In genomic region chr2:52378848-52379261, GRCm38 (mm10) we compare ENCODE assay signal across 9 mouse cellular contexts. TPM values are rescaled to one million over a fixed set of nuclear protein-coding genes. Genes with fewer than 3 reads are reported as not detected.
A peak's percentile ranks its signal among the peaks of the same experiment; 100 is the strongest.
DNase-seq lines count a peak whose midpoint lies in the region; ATAC-seq and TF ChIP-seq lines count a peak whose summit lies in the region.
"Had no signal": no experiment of that assay in that cellular context is flagged by ENCODE, and none has a peak within 500 bp of the region (broad histone marks: within the 10 kb centered on the region; RNA-seq: fewer than 3 reads in every experiment).

No protein-coding gene starts in this region.

- no peaks in the 10 kb centered on the region for H3K4me1 ChIP-seq in hindbrain, postnatal 0 days (ENCODE audit: insufficient read depth, low read length)
- no peaks in the 10 kb centered on the region for H3K4me1 ChIP-seq in hindbrain, embryonic 12.5 days
- no peaks in the 10 kb centered on the region for H3K4me1 ChIP-seq in lung, embryonic 14.5 days (ENCODE audit: insufficient read depth)
- H3K4me1 ChIP-seq: neural tube, embryonic 13.5 days had no signal

- H3K9ac ChIP-seq in hindbrain, postnatal 0 days (replicated peaks; ENCODE audit: low read length): no peak overlapping the region
- H3K9ac ChIP-seq in hindbrain, embryonic 12.5 days: no peak overlapping the region
- H3K9ac ChIP-seq in lung, embryonic 14.5 days: no peak overlapping the region
- H3K9ac ChIP-seq: neural tube, embryonic 13.5 days had no signal

- H3K27ac ChIP-seq in hindbrain, postnatal 0 days: no peak overlapping the region
- H3K27ac ChIP-seq in hindbrain, embryonic 12.5 days: no peak overlapping the region
- no peak overlapping the region for H3K27ac ChIP-seq in lung, embryonic 14.5 days (ENCODE audit: low read depth)
- H3K27ac ChIP-seq: neural tube, embryonic 13.5 days had no signal

- H3K27me3 ChIP-seq in hindbrain, postnatal 0 days (ENCODE audit: insufficient read depth, low read length): no peaks in the 10 kb centered on the region
- H3K27me3 ChIP-seq in hindbrain, embryonic 12.5 days: no peaks in the 10 kb centered on the region
- no peaks in the 10 kb centered on the region for H3K27me3 ChIP-seq in lung, embryonic 14.5 days (ENCODE audit: insufficient read depth, low read length)
- H3K27me3 ChIP-seq: neural tube, embryonic 13.5 days had no signal

- no peaks in the 10 kb centered on the region for H3K9me3 ChIP-seq in hindbrain, postnatal 0 days (ENCODE audit: low read length)
- no peaks in the 10 kb centered on the region for H3K9me3 ChIP-seq in hindbrain, embryonic 12.5 days (replicated peaks)
- H3K9me3 ChIP-seq in lung, embryonic 14.5 days (ENCODE audit: low read depth, low read length): no peaks in the 10 kb centered on the region
- H3K9me3 ChIP-seq: neural tube, embryonic 13.5 days had no signal

- TF ChIP-seq CTCF in hindbrain, postnatal 0 days (IDR thresholded peaks at IDR 0.05; ENCODE audit: low read depth): no peak
- no peak for TF ChIP-seq CTCF in lung, embryonic 14.5 days (IDR thresholded peaks at IDR 0.05; ENCODE audit: low read depth)

- peak overlapping the region; percentile 6; the same call in 1 of the 2 replicates for H3K4me2 ChIP-seq in hindbrain, postnatal 0 days (ENCODE audit: low read depth, low read length)
- no peak overlapping the region for H3K4me2 ChIP-seq in hindbrain, embryonic 12.5 days (replicated peaks)
- H3K4me2 ChIP-seq in lung, embryonic 14.5 days: no peak overlapping the region; the same call in 1 of the 2 replicates
- H3K4me2 ChIP-seq: neural tube, embryonic 13.5 days had no signal

- no peak for DNase-seq in hindbrain, postnatal 0 days (ENCODE audit: low spot score)
- DNase-seq in c-Kit-positive CD71-negative TER-119-negative erythroid progenitor cells, embryonic 14.5 days (ENCODE audit: low read depth): peak; percentile 30
- DNase-seq in lung, embryonic 14.5 days: peak; percentile 49
- DNase-seq in thymus, postnatal 14 days: peak; percentile 68
- DNase-seq in retina, postnatal 1 day: no peak
- no peak for DNase-seq in adrenal gland, adult 18-20 months (ENCODE audit: low spot score in 2 of 2)
- DNase-seq in ovary, adult 18-20 months (ENCODE audit: low spot score): no peak

- no peaks in the 10 kb centered on the region for H3K36me3 ChIP-seq in hindbrain, postnatal 0 days (ENCODE audit: insufficient read depth, low read length)
- no peaks in the 10 kb centered on the region for H3K36me3 ChIP-seq in hindbrain, embryonic 12.5 days
- H3K36me3 ChIP-seq in lung, embryonic 14.5 days (ENCODE audit: insufficient read depth): no peaks in the 10 kb centered on the region
- H3K36me3 ChIP-seq: neural tube, embryonic 13.5 days had no signal

- WGBS in hindbrain, postnatal 0 days: 75% methylated on average over 10 of the region's 10 CpGs
- WGBS in hindbrain, embryonic 12.5 days: 71% methylated on average over 10 of the region's 10 CpGs
- WGBS in lung, embryonic 14.5 days: 55% methylated on average over 10 of the region's 10 CpGs

- no peak for ATAC-seq in hindbrain, postnatal 0 days
- no peak for ATAC-seq in hindbrain, embryonic 12.5 days (ENCODE audit: low FRiP score)
- ATAC-seq in lung, embryonic 14.5 days (ENCODE audit: insufficient read depth): peak; percentile 78

- no peak overlapping the region for H3K4me3 ChIP-seq in hindbrain, postnatal 0 days (ENCODE audit: low read length)
- no peak overlapping the region for H3K4me3 ChIP-seq in hindbrain, embryonic 12.5 days
- H3K4me3 ChIP-seq in lung, embryonic 14.5 days (ENCODE audit: low read depth, low read length): no peak overlapping the region
- H3K4me3 ChIP-seq: neural tube, embryonic 13.5 days had no signal

RNA-seq across cellular contexts. Expression of gene Neb, which starts 0.6 kb away (rescaled TPM):
- 1.2 and 2.5 TPM in 2 replicates for total RNA-seq in hindbrain, postnatal 0 days (2014; rRNA removed)
- polyA plus RNA-seq in hindbrain, postnatal 0 days (2015; fragmentation: Nextera tagmentation; extraction: Ambion mirVana): 0.38 and 0.58 TPM in 2 replicates
- 3.3 and 19.7 TPM in 2 replicates for polyA plus RNA-seq in hindbrain, embryonic 12.5 days (2016; fragmentation: Nextera tagmentation; extraction: Ambion mirVana)
- 0.59 and 1.3 TPM in 2 replicates for polyA plus RNA-seq in lung, embryonic 14.5 days (2014; fragmentation: Nextera tagmentation; extraction: Ambion mirVana)
- total RNA-seq in adrenal gland, adult 18-20 months (2021): 1 to 10 TPM; 2.9 to 7.0 TPM

RNA-seq across cellular contexts. Expression of gene Arl5a, which starts 45.8 kb away (rescaled TPM):
- total RNA-seq in hindbrain, postnatal 0 days (2014; rRNA removed): 51.0 and 53.2 TPM in 2 replicates
- polyA plus RNA-seq in hindbrain, postnatal 0 days (2015; fragmentation: Nextera tagmentation; extraction: Ambion mirVana): 25.6 and 28.0 TPM in 2 replicates
- polyA plus RNA-seq in hindbrain, embryonic 12.5 days (2016; fragmentation: Nextera tagmentation; extraction: Ambion mirVana): 65.9 and 69.2 TPM in 2 replicates
- 63.6 and 71.0 TPM in 2 replicates for polyA plus RNA-seq in lung, embryonic 14.5 days (2014; fragmentation: Nextera tagmentation; extraction: Ambion mirVana)
- total RNA-seq in adrenal gland, adult 18-20 months (2021): 10 to 100 TPM; 39.9 to 62.6 TPM

Comparison
In these comparisons a context has a peak if more than half of its experiments do, and no peak if none do; other contexts are left out.
1. DNase-seq: peak in c-Kit-positive CD71-negative TER-119-negative erythroid progenitor cells, embryonic 14.5 days (single experiment), lung, embryonic 14.5 days (single experiment) and thymus, postnatal 14 days (single experiment); none in hindbrain, postnatal 0 days (single experiment), retina, postnatal 1 day (single experiment), adrenal gland, adult 18-20 months (0 of 2) and ovary, adult 18-20 months (single experiment).